Mouse (Mus musculus) splenic B cell, adult 2 months (primary cell): Measurements from ENCODE around the gene Agtrap.
A peak's percentile ranks its signal among the peaks of the same experiment; 100 is the strongest.

Experiments
- DNase-seq: peaks from one replicate; pipeline ENCODE4 v3.0.0-alpha.2; 2011; ENCODE audit warnings: low read depth, low spot score
- H3K27me3 ChIP-seq: 2 replicates; pipeline ENCODE4 v1.6.1; 2012; ENCODE audit warnings: mild to moderate bottlenecking, low read length, moderate library complexity, mixed read lengths; ENCODE audit not compliant: control insufficient read depth, poor library complexity, insufficient read depth, severe bottlenecking
- H3K36me3 ChIP-seq: 2 replicates; pipeline ENCODE4 v1.6.1; 2012; ENCODE audit warnings: mild to moderate bottlenecking, low read length, moderate library complexity, mixed read lengths; ENCODE audit not compliant: control insufficient read depth, poor library complexity, insufficient read depth, severe bottlenecking

Agtrap gene

DNA sequence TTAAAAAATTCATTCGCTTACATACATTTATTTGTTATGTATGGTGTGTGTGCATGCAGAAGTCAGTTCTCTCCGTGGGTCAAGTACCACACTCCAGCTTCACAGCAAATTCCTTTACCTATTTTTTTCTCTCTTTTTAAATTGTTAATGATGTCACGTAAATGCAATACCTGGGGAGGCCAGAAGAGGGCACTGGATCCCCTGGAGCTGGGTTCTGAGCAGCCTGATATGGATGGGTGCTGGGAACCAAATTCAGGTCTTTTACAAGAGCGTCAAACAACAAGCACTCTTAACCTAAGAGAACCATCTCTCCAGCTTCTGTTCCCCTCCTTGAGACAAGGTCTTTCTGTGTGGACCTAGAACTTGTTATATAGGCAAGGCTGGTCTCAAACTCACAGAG is 28.8 kb upstream of the Agtrap start:
- DNase-seq: peak; percentile 36
- Histone ChIP-seq H3K36me3 (no peaks in the 10 kb centered on the region), H3K27me3 (no peaks in the 10 kb centered on the region; the same call in 1 of the 2 replicates)

DNA sequence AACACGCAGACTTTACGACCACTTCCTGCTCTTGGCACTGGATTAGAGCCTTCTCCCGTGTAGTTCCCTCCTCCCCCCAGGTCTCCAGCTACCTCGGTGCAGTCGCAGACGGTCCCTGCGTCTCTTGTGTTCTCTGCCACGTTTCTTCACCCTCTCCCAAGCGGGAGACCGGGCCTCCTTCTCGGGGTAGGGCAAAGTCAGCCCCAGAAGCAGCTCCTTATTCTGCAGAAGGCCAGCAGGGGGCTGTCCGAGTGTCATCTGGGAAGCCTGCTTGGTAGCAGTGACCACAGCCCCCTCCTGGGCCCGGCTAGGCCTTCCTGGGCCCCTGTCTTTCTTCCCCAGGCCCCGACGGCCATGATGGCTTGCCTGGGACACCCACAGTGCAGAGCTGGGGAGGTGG is 27.6 kb upstream of the Agtrap start:
- Histone ChIP-seq H3K36me3 (no peaks in the 10 kb centered on the region), H3K27me3 (no peaks in the 10 kb centered on the region; the same call in 1 of the 2 replicates)
- peak; percentile 61 for DNase-seq

DNA sequence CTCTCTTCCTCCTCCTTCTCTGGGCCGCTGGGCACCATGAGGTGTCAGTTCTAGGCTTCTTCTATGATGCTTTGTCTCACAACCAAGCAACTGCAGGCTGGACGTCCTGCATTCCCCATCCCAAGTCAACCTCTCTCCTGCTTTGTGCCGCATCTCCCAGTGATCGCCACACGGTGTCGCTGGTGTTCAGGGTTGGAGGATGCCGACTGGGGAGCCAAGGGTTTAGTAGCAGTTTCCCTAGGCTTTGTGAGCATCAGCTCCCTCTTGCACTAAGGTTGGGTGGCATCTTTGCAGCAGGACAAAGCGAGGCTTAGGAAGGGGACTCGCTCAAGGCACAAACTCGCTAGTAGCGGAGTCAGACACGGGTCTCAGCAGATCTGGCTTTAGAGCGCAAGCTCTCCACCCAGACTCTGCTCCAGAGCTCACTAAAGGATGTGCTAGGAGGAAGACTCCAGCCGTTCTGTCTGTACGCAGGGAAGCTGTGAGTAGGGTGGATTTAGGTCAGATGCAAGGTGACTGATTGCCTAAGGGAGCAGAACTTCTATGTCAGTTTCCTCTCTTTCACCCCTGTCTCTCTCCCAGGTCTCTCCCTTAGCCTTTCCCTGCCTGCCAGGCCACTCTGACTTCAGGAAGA is 27.0 kb upstream of the Agtrap start:
- DNase-seq: peak; percentile 87
- no peaks in the 10 kb centered on the region; the same call in 1 of the 2 replicates for H3K27me3 ChIP-seq
- no peaks in the 10 kb centered on the region for H3K36me3 ChIP-seq

DNA sequence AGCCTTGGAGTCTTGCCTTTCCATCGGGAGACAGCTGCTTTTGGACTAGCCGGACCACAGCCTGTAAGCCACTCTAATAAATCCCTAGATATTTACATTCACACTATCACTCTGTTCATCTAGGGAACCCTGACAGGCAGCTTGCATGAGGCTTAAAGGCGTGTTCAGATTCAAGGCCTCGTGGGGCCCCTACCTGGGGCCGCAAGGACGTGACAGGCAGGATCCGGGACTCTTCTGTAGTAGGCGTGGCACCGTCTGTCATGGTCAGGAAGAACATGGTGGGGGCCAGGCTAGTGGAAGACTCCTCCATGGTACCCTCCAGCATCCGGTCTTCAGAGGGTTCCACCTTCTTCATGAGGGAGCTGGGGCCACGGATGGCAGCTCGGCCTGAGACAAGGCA is 24.7 kb upstream of the Agtrap start:
- no peaks in the 10 kb centered on the region for H3K36me3 ChIP-seq
- DNase-seq: no peak

DNA sequence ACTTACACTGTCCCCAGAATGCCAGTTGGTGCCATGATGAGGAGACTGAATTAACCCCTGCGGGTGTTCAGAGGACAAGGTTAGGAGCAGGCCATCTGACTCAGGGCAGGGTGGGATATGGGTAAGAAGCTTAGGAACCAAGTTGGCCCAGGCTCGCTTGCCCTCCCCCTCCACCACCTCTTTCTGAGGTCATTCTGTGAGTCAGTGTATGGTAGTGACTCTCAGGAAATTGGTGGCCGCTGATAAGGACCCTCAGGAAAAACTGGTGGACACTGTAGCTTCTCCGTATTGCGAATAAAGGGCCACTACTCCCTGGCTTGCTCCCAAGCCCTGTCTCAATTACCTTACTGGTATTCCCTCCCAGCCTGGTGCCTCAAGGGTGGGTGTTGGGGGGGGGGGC is 21.4 kb upstream of the Agtrap start:
- no peaks in the 10 kb centered on the region for H3K27me3 ChIP-seq
- no peak for DNase-seq
- no peaks in the 10 kb centered on the region for H3K36me3 ChIP-seq

More for the DNA sequence above, 24.7 kb upstream of the Agtrap start:
- H3K27me3 ChIP-seq: no peaks in the 10 kb centered on the region; the same call in 1 of the 2 replicates

DNA sequence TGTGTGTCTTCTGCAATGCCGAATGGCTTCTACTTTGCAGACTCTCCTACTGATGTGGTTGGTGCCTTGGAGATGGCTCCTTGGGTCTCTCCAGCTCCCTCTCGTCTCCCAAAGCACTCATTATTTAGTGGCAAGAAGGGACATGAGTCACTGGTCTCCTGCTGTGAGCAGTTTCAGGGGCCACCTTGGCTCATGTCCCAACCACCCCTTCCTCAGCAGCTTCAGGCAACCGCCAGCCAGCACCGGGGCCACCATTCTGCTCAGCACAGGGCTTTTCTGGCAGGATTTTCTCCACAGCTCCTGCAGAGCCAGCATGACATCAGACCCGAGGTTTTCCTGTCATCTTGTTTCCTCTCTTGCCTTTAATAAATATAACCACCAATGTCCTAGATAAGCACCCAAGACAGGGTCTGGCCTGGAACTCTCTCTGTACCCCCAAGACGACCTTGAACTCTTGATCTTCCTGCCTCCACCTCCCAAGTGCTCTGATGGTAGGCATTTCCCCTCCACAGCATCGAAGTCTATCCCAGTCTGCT is 20.8 kb upstream of the Agtrap start:
- Histone ChIP-seq H3K27me3 (no peaks in the 10 kb centered on the region), H3K36me3 (no peaks in the 10 kb centered on the region)
- DNase-seq: no peak

DNA sequence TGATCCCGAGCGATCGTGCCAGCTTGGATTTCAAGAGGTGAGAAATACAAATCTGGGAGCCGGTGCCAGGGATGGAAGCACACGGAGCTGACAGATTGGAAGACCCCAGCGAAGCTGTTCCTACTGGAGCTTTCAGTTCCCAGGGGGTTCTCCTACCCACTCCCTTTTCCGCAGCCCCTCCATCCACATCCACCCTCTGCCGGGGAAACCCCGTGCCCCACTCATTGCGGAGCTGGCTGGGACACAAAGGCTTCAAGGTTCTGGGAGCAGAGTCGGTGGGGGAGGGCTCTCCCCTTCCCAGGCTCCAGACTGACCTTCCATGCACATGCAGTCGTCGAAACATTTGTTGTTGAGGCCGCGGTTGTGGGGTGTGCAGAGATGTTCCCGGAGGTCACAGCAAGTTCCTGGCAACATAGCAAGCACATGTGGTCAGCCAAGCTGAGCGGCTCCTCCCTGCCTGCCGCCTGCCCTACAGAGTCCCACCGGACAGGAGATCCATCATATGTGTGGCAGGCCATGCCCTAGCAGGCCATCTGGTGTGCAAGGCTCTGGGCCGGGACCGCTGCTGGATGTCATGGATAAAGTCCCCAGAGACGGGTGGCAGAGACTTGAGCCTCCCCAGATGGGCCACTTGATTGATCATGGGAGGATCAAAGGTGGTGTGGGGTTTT is 19.9 kb upstream of the Agtrap start:
- H3K27me3 ChIP-seq: no peaks in the 10 kb centered on the region
- H3K36me3 ChIP-seq: no peaks in the 10 kb centered on the region
- no peak for DNase-seq

DNA sequence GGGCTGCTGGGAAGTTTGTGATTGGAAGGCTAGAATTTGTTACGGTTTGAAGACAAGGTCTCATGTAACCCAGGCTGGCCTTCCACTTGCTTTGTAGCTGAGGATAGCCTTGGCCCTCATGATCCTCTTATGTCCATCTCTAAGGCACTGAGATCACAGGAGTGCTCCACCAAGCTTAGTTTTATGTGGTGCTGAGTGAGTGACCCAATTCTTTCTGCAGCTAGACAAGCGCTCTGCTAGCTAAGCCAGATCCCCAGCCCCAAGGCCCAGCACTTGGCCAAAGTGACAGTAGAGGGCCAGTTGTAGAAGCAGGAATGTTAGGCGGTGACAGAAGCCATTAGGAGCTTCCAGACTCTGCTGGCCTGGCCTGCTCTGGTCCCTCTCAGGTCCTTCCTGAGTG is 16.3 kb upstream of the Agtrap start:
- Histone ChIP-seq H3K27me3 (no peaks in the 10 kb centered on the region), H3K36me3 (no peaks in the 10 kb centered on the region)
- DNase-seq: no peak

DNA sequence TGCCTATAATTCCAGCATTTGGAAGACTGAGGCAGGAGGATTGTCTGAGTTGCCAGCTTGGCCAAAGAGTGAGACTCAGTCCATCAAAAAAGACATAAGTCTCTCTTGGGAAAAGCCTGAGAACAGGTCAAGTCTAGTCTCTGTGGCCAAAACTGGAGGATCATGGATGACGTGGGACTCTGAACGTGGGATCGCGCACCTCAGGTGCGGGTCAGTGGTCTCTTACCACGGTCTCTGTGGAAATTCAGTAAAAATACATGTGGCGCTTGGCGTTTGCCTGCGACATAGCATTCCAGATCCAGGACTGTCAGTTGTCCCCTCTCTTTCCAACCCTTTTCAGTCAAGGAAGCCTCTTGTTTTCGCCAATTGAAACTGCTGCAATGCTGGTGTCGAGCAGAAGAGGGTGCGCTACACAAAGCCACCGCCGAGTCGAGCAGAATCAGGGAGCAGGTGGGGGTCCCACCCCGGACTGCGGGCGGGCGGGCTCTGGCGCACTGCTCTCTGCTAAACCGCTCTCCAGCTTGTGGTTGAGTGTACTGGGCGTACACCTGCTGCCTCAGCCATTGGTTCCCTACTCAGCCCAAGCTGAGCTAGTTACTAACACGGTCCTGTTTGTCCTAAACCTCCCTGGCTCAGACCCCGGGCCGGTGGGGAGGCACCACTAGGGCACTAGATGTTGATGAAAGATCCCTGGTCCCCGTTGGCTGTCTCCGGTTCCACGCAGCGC is 14.1 kb upstream of the Agtrap start:
- Histone ChIP-seq H3K27me3 (no peaks in the 10 kb centered on the region), H3K36me3 (no peaks in the 10 kb centered on the region)
- DNase-seq: peak; percentile 34

DNA sequence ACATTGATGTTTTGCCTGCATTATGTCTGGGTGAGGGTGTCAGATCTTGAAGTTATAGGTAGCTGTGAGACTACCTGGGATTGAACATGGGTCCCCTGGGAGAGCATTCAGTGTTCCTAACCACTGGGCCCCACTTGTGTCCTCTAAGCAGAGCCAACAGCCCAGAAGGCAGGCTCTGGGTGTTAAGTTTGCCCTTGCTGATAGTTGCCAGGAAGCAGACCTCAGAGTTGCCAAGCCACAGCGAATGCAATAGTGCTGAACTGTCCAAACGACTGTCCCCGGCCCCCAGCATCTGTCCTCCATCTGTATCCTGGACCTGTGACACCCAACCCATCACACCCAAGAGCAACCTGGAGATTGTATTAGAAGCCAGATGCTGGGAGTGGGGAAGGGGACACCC is 10.8 kb upstream of the Agtrap start:
- Histone ChIP-seq H3K36me3 (no peaks in the 10 kb centered on the region), H3K27me3 (no peaks in the 10 kb centered on the region)
- no peak for DNase-seq

DNA sequence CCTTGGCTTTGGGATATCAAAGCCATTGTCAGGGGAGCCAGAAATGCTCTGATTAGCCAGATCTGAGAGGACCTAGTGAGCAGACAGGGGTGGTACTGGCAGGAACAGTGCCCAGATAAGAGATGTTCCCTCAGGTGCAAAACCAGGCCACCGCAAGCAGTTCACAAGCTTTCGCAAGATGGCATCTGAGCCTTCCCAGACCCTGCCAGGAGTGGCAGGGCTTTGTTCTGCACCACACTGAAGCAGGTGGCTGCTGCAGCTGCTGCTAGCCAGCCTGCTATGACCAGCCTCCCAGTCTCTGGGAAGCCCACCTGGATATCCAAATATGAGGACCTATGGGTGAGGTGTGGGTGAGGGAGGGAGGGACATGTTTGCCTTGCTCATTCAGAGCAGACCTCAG is 10.1 kb upstream of the Agtrap start:
- H3K27me3 ChIP-seq: no peaks in the 10 kb centered on the region
- H3K36me3 ChIP-seq: no peaks in the 10 kb centered on the region
- no peak for DNase-seq

DNA sequence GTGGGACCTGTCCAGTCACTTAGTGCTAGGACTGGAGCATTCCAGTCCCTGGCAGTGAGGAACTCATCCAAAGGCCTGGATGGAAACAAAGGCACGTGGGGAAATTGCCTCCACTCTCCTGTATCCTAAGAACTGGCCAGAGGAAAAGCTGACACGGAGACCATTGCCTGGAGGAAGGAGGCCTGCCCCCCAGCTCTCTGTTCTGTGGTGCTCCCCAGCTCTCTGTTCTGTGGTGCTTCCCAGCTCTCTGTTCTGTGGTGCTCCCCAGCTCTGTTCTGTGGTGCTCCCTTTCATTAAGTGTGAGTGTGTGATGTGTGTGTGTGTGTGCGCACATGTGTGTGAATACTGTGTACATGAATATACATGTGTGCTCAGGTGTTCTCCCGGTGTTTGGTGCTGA is 7.2 kb upstream of the Agtrap start:
- no peak for DNase-seq
- H3K27me3 ChIP-seq: no peaks in the 10 kb centered on the region
- no peaks in the 10 kb centered on the region for H3K36me3 ChIP-seq

DNA sequence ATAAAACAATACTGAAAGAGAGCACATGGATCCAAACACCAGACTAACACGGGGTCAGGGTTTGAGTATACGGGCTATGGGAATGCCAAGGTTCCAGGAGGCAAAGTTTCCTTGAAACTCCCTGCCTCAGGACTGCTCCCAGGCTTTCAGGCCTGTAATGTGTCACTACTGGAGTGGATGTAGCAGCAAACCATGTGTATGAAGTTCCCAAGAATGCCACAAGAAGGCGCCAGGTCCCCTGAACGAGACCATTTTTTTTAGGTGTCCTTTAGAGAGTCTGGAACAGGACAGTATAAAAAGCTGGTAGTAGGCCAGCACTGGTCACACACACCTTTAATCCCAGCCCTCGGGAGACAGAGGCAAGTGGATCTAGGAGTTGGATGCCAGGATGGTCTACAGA is 6.3 kb upstream of the Agtrap start:
- no peak for DNase-seq
- no peaks in the 10 kb centered on the region for H3K27me3 ChIP-seq
- H3K36me3 ChIP-seq: no peaks in the 10 kb centered on the region

DNA sequence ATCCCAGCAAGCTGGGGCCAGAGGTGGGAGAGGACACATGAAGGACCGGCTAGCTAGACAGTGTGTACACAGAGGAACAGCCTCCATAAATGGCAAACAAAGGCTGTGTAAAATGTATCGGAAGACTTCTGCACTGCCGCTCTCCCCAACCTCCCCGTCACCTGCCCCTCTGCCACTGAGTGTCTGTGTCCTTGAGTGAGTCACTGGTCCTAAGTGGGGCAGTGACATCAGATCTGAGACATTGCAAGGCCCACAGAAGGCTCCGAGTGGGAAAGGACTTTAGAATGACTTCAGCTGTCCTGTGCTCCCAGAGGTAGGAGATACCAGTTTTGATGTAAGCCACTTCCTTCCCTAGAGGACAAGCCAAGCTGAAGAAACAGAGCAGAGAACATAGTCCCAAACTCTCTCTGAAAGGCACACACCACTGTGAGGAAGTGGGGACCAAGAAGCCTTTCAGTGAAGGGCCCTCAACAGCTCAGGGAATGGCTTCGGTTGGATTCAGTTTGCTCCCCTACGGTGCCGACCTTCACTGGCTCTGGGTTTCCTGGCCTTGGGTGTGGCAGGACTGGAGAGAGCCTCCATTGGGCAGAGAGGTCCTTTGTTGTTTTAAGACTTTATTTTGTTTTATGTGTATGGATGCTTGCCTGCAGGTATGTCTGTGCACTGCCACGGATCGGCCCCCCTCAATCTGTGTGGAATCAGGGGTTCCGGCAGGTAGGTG is 4.9 kb upstream of the Agtrap start:
- Histone ChIP-seq H3K36me3 (no peaks in the 10 kb centered on the region), H3K27me3 (no peaks in the 10 kb centered on the region)
- no peak for DNase-seq
